Mouse (Mus musculus) cerebellum, adult 2 months (tissue): ENCODE data around the gene Tnk1. TPM values are rescaled to one million over a fixed set of nuclear protein-coding genes. Genes with fewer than 3 reads are reported as not detected.
A peak's percentile ranks its signal among the peaks of the same experiment; 100 is the strongest.

Experiments
- DNase-seq, 2 experiments: peaks; one replicate each; pipeline ENCODE4 v3.0.0; 2021
- H3K27ac ChIP-seq: fragments of 200-500 bp; 2 replicates; pipeline ENCODE4 v1.5.1; 2012; ENCODE audit warnings: low read length, control low read depth, inconsistent platforms; ENCODE audit not compliant: insufficient read depth
- H3K27me3 ChIP-seq: fragments of 200-500 bp; 2 replicates; pipeline ENCODE4 v1.6.1; 2012; ENCODE audit warnings: inconsistent platforms, mild to moderate bottlenecking, low read length, moderate library complexity; ENCODE audit not compliant: control insufficient read depth, insufficient read depth
- H3K4me1 ChIP-seq: fragments of 200-500 bp; 2 replicates; pipeline ENCODE4 v1.6.1; 2011; ENCODE audit warnings: low read length; ENCODE audit not compliant: control insufficient read depth, insufficient read depth
- H3K4me3 ChIP-seq: fragments of 200-500 bp; replicated peaks from 2 replicates; pipeline ENCODE3; 2011; ENCODE audit warnings: mild to moderate bottlenecking, low read depth, low read length, control low read depth; ENCODE audit not compliant: insufficient read depth
- CTCF ChIP-seq: fragments of 200-500 bp; IDR thresholded peaks from 2 replicates; pipeline ENCODE4 v1.5.1; 2011; ENCODE audit warnings: low read depth, mild to moderate bottlenecking, control low read depth, low read length, moderate library complexity, borderline replicate concordance; ENCODE audit not compliant: insufficient read depth
- POLR2A ChIP-seq: fragments of 200-500 bp; IDR thresholded peaks from 2 replicates; pipeline ENCODE4 v1.6.1; 2011; ENCODE audit warnings: low read length, control low read depth, borderline replicate concordance; ENCODE audit not compliant: insufficient read depth
- WGBS: fragments of 180-500 bp; shearing (Covaris S2); methylation state at CpG from one replicate; pipeline ENCODE4 v1.1.7; 2018; 5-methylcytosine and 5-hydroxymethylcytosine counted together
- polyA plus RNA-seq: library from polyadenylated mRNA; depleted of rRNA; stranded (reverse); fragments of >200 nt; gene quantifications from 2 replicates; pipeline ENCODE4 v1.2.3, GENCODE M21; 2012

Tnk1 gene
- polyA plus RNA-seq, 1 experiment, result 0.39 TPM

DNA sequence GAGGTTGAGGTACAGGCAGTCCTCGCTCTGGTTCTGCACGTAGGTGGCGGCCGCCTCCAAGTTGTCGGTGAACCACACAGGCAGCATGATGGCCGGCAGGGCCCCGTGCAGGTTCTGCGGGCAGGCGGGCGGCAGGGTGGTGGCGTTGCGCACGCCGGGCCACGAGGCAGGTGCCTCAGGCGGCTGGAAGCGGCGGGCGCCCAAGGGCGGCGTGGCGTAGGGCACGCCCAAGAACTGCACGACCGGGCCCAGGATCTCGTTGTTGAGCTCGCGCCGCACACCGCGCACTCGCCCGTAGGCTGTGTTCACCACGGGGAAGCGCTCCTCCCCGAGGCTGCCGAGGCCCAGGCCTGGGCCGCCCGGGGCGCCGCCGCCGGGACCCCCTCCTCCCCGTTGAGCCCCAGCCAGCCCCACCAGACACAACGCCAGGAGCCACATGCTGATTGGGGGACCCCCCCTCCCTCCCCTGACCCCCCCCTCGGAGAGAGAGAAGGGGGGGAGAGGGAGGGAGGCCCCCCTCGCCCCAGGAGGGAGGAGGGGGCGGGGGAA is 24.5 kb downstream of the Tnk1 start:
- TF ChIP-seq POLR2A (no peak), CTCF (no peak)
- Histone ChIP-seq H3K4me1 (peaks cover 5% of the 10 kb centered on the region; the same call in 1 of the 2 replicates), H3K4me3 (peak overlapping the region; percentile 6), H3K27ac (no peak overlapping the region), H3K27me3 (no peaks in the 10 kb centered on the region)
- 13% methylated on average over 45 of the region's 48 CpGs for WGBS
- DNase-seq, result peak; percentile 37 to 57

DNA sequence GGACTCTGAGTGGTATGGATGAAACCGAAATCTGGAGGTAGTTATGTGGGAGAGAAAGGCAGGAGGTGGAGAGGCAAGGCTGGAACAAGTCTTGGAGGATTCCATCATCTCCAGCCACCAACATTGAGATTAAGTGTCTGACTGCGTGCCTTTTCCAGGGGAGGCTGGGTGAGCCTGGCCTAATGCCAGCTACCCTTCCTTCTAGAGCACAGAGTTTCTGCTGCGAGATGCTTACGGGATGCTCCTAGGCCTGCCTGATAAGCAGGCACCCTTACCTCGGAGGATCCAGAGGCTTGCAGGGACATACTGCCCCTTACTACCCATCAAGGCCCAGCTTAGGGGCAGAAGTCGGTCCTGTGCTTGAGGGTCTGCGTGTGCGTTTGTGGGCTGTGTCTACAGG is 25.0 kb downstream of the Tnk1 start:
- WGBS, result 58% methylated on average over 8 of the region's 8 CpGs
- no peak for DNase-seq
- peaks cover 5% of the 10 kb centered on the region; the same call in 1 of the 2 replicates for H3K4me1 ChIP-seq
- H3K4me3 ChIP-seq, result no peak overlapping the region
- TF ChIP-seq CTCF (no peak), POLR2A (no peak)
- no peaks in the 10 kb centered on the region for H3K27me3 ChIP-seq
- no peak overlapping the region for H3K27ac ChIP-seq

DNA sequence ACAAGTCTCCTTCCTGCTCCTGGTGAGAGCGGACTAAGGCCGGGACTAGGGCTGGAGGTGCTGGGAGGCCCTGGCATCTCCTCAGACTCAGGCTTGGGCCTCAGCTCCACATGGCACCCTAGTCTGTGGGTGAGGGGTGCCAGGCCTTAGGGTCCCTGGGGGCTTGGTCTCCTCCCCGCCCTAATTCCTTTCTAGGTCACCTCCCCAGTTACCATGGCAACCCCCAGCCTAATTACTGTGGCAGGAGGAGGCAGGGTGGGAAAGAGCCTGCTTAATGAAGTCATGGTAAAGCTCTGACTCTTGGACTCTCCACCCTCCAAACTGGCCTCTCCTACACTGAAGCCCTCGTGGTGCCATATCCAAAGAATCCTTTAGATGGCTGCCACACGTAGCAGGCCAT is 29.7 kb downstream of the Tnk1 start:
- no peaks in the 10 kb centered on the region for H3K27me3 ChIP-seq
- TF ChIP-seq POLR2A (no peak), CTCF (no peak)
- WGBS, result 47% methylated on average over 5 of the region's 5 CpGs

DNA sequence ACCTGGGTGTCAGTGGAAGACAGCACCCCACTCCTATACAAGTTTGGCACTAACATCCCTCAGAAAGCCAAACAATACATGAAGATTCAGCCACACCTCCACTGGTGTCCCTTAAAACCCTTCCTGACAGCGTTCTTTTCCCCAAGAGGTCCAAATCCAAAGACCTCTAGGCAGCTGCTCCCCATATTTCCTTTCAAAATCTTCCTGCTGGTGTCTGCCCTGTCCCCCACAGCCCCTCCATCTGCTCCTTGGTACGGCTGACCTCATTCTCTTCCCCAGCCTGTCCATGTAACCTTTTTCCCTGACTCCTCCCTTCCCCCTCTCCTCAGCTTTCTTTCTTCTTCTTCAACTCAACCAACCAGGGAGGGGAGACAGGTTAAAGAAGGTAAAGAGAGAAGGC is 35.1 kb downstream of the Tnk1 start:
- Histone ChIP-seq H3K27me3 (no peaks in the 10 kb centered on the region), H3K4me1 (peaks cover 15% of the 10 kb centered on the region), H3K4me3 (no peak overlapping the region), H3K27ac (0 out of 2 replicates have a peak overlapping the region, but pooled peaks have one; percentile 32)
- peak in 1 of 2 experiments; percentile 48 for DNase-seq
- no peak; the same call in 1 of the 2 replicates for TF ChIP-seq POLR2A
- WGBS, result 5% methylated on average over 2 of the region's 2 CpGs

More for the DNA sequence above, 29.7 kb downstream of the Tnk1 start:
- no peak for DNase-seq
- no peak overlapping the region for H3K27ac ChIP-seq
- peaks cover 12% of the 10 kb centered on the region for H3K4me1 ChIP-seq
- H3K4me3 ChIP-seq, result no peak overlapping the region

DNA sequence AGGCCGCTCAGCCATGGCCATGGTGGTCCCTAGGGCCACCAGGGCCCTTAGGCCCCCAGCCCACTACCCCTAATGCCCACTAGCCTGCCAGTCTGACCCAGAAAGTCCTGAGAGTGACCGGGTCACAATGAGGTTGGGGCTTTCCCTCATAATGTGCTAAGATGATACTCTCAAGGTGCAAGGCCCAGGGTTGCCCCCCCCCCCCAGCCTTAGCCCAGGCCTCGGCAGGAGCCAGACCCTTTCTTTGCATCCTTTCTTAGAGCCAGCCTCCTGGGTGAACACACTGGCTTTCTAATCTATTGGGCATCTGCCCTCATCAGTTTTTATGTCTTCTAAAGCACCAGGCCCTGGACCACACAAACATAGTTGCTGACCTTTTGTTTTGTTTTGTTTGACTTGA is 36.5 kb downstream of the Tnk1 start, which contains the start of gene Spem1:
TSS of gene Spem1 (minus strand) at position 101 of the 400 bp plus-strand sequence.
- DNase-seq, result no peak
- peaks cover 15% of the 10 kb centered on the region for H3K4me1 ChIP-seq
- 85% methylated on average over 3 of the region's 3 CpGs for WGBS

DNA sequence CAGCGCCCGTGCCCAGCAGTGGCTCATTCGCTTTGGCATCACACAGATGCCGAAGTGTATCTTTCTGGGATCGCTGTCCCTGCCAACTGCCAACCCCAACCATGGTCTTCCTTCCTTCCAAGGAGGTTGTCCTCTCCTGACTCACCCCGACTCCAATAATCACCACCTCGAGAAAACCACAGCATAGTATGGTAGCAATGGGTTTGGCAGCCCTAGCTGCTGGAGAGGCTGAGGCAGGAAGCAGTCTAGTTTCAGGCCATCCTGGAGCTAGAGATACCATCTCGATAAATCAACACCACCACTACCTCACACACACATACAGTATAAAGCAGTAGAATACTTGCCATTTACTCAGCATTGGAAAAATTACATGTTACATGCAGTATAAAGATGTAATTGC is 39.7 kb downstream of the Tnk1 start:
- 90% methylated on average over 8 of the region's 8 CpGs for WGBS
- H3K4me3 ChIP-seq, result no peak overlapping the region
- no peak for TF ChIP-seq CTCF
- TF ChIP-seq POLR2A, result no peak
- no peak overlapping the region for H3K27ac ChIP-seq
- DNase-seq, result no peak
- no peaks in the 10 kb centered on the region for H3K27me3 ChIP-seq
- H3K4me1 ChIP-seq, result peaks cover 8% of the 10 kb centered on the region

More for the DNA sequence above, 36.5 kb downstream of the Tnk1 start, which contains the start of gene Spem1:
- Histone ChIP-seq H3K4me3 (no peak within 1 kb of the TSS), H3K27me3 (no peaks in the 10 kb centered on the region), H3K27ac (no peak within 1 kb of the TSS)
- no peak for TF ChIP-seq CTCF
- no peak for TF ChIP-seq POLR2A

DNA sequence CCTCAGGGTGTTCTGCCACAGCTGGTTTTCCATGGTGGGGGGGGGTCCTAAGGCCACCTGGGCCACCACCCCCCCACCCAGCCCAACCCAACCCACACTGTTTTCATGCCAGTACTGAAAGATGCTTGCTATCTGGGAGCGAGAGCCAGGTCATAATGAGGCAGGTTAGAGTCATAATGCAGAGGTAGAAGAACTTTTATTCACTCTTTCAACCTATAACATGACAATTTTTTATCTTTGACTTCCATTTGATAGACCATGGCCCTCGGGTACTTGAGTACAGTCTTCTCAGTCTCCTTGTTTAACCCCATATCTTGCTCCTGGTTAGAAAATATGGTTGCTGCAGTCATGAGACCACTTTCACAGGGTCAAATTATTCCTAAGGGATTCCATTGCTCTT is 40.2 kb downstream of the Tnk1 start, which contains the start of gene Spem2:
TSS of gene Spem2 (minus strand) at position 101 of the 400 bp plus-strand sequence.
- peaks cover 3% of the 10 kb centered on the region; the same call in 1 of the 2 replicates for H3K4me1 ChIP-seq
- no peak within 1 kb of the TSS for H3K4me3 ChIP-seq
- TF ChIP-seq CTCF, result no peak
- TF ChIP-seq POLR2A, result no peak
- H3K27me3 ChIP-seq, result no peaks in the 10 kb centered on the region
- 71% methylated on average over 2 of the region's 2 CpGs for WGBS
- no peak within 1 kb of the TSS for H3K27ac ChIP-seq
- no peak for DNase-seq

DNA sequence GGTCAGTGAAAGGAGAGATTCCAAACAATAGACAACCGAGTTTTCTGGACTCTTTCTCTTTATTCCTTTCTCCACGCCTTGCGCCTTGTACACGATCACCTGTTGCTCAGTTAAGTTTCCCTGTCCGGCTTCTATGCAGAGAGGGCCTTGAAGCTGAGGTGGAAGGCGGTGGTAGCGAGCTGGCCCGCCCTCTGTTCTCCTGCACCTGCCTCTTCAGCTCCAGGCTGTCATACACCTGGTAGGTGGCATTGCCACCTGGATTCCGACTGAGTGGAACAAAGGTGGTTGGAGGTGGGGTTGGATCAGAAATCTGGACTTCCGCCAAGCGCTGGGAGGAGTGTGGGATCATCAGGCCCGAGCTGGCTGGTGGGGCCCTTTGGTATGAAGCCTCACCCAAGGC is 42.0 kb downstream of the Tnk1 start:
- no peaks in the 10 kb centered on the region for H3K27me3 ChIP-seq

More for the DNA sequence above, 42.0 kb downstream of the Tnk1 start:
- TF ChIP-seq CTCF (no peak), POLR2A (no peak)
- no peak for DNase-seq
- no peaks in the 10 kb centered on the region for H3K4me1 ChIP-seq
- H3K4me3 ChIP-seq, result no peak overlapping the region
- WGBS, result 89% methylated on average over 12 of the region's 12 CpGs
- no peak overlapping the region for H3K27ac ChIP-seq
